Mouse (Mus musculus) spleen, adult 2 months (tissue): Measurements from ENCODE around the gene Adck2.

Experiments used
- CTCF ChIP-seq: fragments of 200-500 bp; IDR thresholded peaks from 2 replicates; pipeline ENCODE4 v1.5.1; 2011; ENCODE audit warnings: mild to moderate bottlenecking, inconsistent platforms; ENCODE audit not compliant: insufficient read depth, insufficient read length, insufficient replicate concordance; ENCODE audit errors: extremely low read depth
- POLR2A ChIP-seq: fragments of 200-500 bp; IDR thresholded peaks from 2 replicates; pipeline ENCODE4 v1.6.1; 2011; ENCODE audit warnings: low read depth, low read length, inconsistent platforms

- TF ChIP-seq POLR2A (no peak), CTCF (no peak)
Observed at GRCm38 (mm10) chr6:39600851-39601250, 27.2 kb downstream of the Adck2 start.
